Mouse (Mus musculus) yolk sac, embryonic 10.5 days (tissue): Measurements from ENCODE around the gene Nmb.
"Not testable (repeated sequence)": the region's sequence is repeated elsewhere in the genome, so short reads cannot be mapped to it uniquely, and the experiment has no call there.

Experiments
- DNase-seq: peaks from one replicate; pipeline ENCODE4 v3.0.0-alpha.2; 2017; ENCODE audit warnings: low spot score

Gene Nmb

GRCm38 (mm10) chr7:80904921-80905515 lies at the start of gene Nmb:
Gene Nmb, minus strand, starts transcription at chr7:80905076.
- peak; percentile 53 for DNase-seq

- DNase-seq, result no peak
Measured at GRCm38 (mm10) chr7:80954251-80954650, 49.4 kb upstream of the Nmb start.

- DNase-seq, result peak; percentile 67
Measured at GRCm38 (mm10) chr7:80952140-80952539, 47.3 kb upstream of the Nmb start.

GRCm38 (mm10) chr7:80951461-80951860 lies 46.6 kb upstream of the Nmb start:
- DNase-seq, result peak; percentile 45

- peak; percentile 95 for DNase-seq
Measured at GRCm38 (mm10) chr7:80947445-80948350, 42.8 kb upstream of the Nmb start, which contains the start of gene Sec11a. Gene Sec11a, minus strand, starts transcription at chr7:80947780.

GRCm38 (mm10) chr7:80939808-80940207 lies 34.9 kb upstream of the Nmb start:
- DNase-seq, result no peak

- DNase-seq, result not testable (repeated sequence)
Measured at GRCm38 (mm10) chr7:80937304-80937666, 32.4 kb upstream of the Nmb start.

GRCm38 (mm10) chr7:80936617-80937303 lies 31.9 kb upstream of the Nmb start:
- DNase-seq, result not testable (repeated sequence)

GRCm38 (mm10) chr7:80935834-80936233 lies 31.0 kb upstream of the Nmb start:
- no peak for DNase-seq

- DNase-seq, result no peak
Measured at GRCm38 (mm10) chr7:80932777-80933176, 27.9 kb upstream of the Nmb start.

- DNase-seq, result no peak
Measured at GRCm38 (mm10) chr7:80931618-80932207, 26.8 kb upstream of the Nmb start.

GRCm38 (mm10) chr7:80923165-80923564 lies 18.3 kb upstream of the Nmb start:
- DNase-seq, result no peak

- no peak for DNase-seq
Measured at GRCm38 (mm10) chr7:80919647-80920008, 14.8 kb upstream of the Nmb start.

GRCm38 (mm10) chr7:80918982-80919646 lies 14.2 kb upstream of the Nmb start:
- DNase-seq, result no peak

GRCm38 (mm10) chr7:80917916-80918465 lies 13.1 kb upstream of the Nmb start:
- no peak for DNase-seq

GRCm38 (mm10) chr7:80912496-80912895 lies 7.6 kb upstream of the Nmb start:
- no peak for DNase-seq

GRCm38 (mm10) chr7:80911053-80911452 lies 6.2 kb upstream of the Nmb start:
- DNase-seq, result no peak

- no peak for DNase-seq
Measured at GRCm38 (mm10) chr7:80903625-80904422, 1.1 kb downstream of the Nmb start.

GRCm38 (mm10) chr7:80901541-80902274 lies 3.2 kb downstream of the Nmb start:
- DNase-seq, result no peak

GRCm38 (mm10) chr7:80900944-80901501 lies 3.9 kb downstream of the Nmb start, which contains the start of gene Wdr73:
Gene Wdr73, minus strand, starts transcription at chr7:80901269.
- peak; percentile 92 for DNase-seq
